Comparison of ENCODE assay signal across 8 mouse cellular contexts in the genomic region with DNA sequence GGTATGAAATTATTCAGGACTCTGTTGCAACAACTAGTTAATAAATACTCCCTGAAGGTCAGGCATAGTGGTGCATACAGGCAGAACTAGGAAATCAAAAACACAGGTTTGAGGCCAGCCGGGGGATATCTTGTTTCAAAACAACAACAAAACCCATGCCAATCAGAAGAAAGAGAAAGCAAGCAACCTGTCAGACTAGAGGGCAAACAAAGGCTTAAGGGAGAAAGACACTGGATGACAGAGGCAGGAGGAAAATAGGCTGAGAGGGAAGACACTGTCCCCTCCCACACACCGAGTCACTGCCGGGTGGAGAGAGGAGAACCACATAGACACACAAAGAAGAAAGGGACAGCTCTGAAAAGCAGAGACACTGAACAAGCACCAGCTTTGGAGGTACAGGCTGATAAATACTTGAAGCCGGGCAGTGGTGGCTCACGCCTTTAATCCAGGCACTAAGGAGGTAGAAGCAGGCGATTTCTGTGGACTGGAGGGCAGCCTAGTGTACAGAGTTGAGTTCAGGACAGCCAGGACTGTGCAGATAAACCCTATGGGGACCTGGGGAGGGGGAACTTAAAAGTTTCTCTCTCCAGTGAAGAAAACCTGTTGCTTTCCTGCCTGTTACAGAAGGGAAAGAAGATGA. TPM values are rescaled to one million over a fixed set of nuclear protein-coding genes. Genes with fewer than 3 reads are reported as not detected.
DNase-seq lines count a peak whose midpoint lies in the region; ATAC-seq and TF ChIP-seq lines count a peak whose summit lies in the region.

No protein-coding gene starts in this region.

- dilution Hi-C loops in CH12.LX (cut with MboI; ENCODE audit: extremely low pct_ligation_motif_present, extremely low pct_unique_long_range_greater_than_20kb, low sequenced_read_pairs): no loop called here

- no peaks in the 10 kb centered on the region for H3K9me3 ChIP-seq in CH12.LX (replicated peaks; ENCODE audit: low read length)
- no peaks in the 10 kb centered on the region for H3K9me3 ChIP-seq in heart, embryonic 15.5 days (replicated peaks)
- H3K9me3 ChIP-seq in liver, embryonic 13.5 days (replicated peaks): no peaks in the 10 kb centered on the region

- TF ChIP-seq EP300 in CH12.LX (IDR thresholded peaks at IDR 0.05; ENCODE audit: low read length): no peak

- peak overlapping the region; percentile 76; the same call in 1 of the 2 replicates for H3K4me2 ChIP-seq in CH12.LX (ENCODE audit: insufficient read depth, low read depth, poor library complexity, severe bottlenecking)
- H3K4me2 ChIP-seq in heart, embryonic 15.5 days: peak overlapping the region; percentile 80
- H3K4me2 ChIP-seq in liver, embryonic 13.5 days: peak overlapping the region; percentile 96

- 79% methylated on average over 6 of the region's 6 CpGs for WGBS in heart, embryonic 15.5 days
- WGBS in liver, embryonic 13.5 days (ENCODE audit: insufficient replicate concordance): 78% methylated on average over 6 of the region's 6 CpGs

- peaks cover 0 to 31% of the 10 kb centered on the region in 2 experiments; a peak in 2 of 4 replicates for H3K4me1 ChIP-seq in CH12.LX (ENCODE audit: control insufficient read depth in 1 of 2, insufficient read depth in 2 of 2)
- peaks cover 35% of the 10 kb centered on the region for H3K4me1 ChIP-seq in heart, embryonic 15.5 days (replicated peaks)
- H3K4me1 ChIP-seq in liver, embryonic 13.5 days (replicated peaks): peaks cover 57% of the 10 kb centered on the region

- in situ Hi-C loops in CH12.LX (cut with MboI; ENCODE audit: low pct_ligation_motif_present, low pct_unique_long_range_greater_than_20kb, low sequenced_read_pairs): no loop called here

- TF ChIP-seq POLR2A in CH12.LX (IDR thresholded peaks at IDR 0.05; ENCODE audit: low read depth, low read length): no peak

- no peak for ATAC-seq in heart, embryonic 15.5 days (replicated peaks; ENCODE audit: insufficient number of reproducible peaks, insufficient read depth, low FRiP score, low read depth)
- ATAC-seq in liver, embryonic 13.5 days (ENCODE audit: low read depth): no peak

- no peak overlapping the region for H3K27ac ChIP-seq in CH12.LX (ENCODE audit: insufficient read depth, low read depth)
- no peak overlapping the region for H3K27ac ChIP-seq in heart, embryonic 15.5 days
- peak overlapping the region; percentile 79 for H3K27ac ChIP-seq in liver, embryonic 13.5 days

- peaks cover 35 to 65% of the 10 kb centered on the region in 2 experiments for H3K36me3 ChIP-seq in CH12.LX (replicated peaks in 1 of 2; ENCODE audit: control insufficient read depth in 1 of 2, insufficient read depth in 1 of 2, low read length in 1 of 2)
- peaks cover 32% of the 10 kb centered on the region for H3K36me3 ChIP-seq in heart, embryonic 15.5 days
- peaks cover 45% of the 10 kb centered on the region for H3K36me3 ChIP-seq in liver, embryonic 13.5 days

- peaks cover 37% of the 10 kb centered on the region for H3K79me2 ChIP-seq in CH12.LX (replicated peaks; ENCODE audit: control insufficient read depth, extremely low read depth, insufficient read depth, poor library complexity, severe bottlenecking)

- peak overlapping the region in 1 of 3 experiments; percentile 100 for H3K4me3 ChIP-seq in CH12.LX (replicated peaks in 1 of 3; ENCODE audit: low read depth in 2 of 3, low read length in 2 of 3, poor library complexity in 1 of 3)
- peak overlapping the region; percentile 69 for H3K4me3 ChIP-seq in heart, embryonic 15.5 days
- H3K4me3 ChIP-seq in liver, embryonic 13.5 days (replicated peaks): peak overlapping the region; percentile 81

- TF ChIP-seq RAD21 in CH12.LX (IDR thresholded peaks at IDR 0.05; ENCODE audit: low read depth, low read length): no peak

- no peak overlapping the region for H3K9ac ChIP-seq in CH12.LX (ENCODE audit: insufficient read depth, low read depth)
- H3K9ac ChIP-seq in heart, embryonic 15.5 days: peak overlapping the region; percentile 63
- peak overlapping the region; percentile 78 for H3K9ac ChIP-seq in liver, embryonic 13.5 days

- no peaks in the 10 kb centered on the region for H3K27me3 ChIP-seq in CH12.LX (replicated peaks)
- no peaks in the 10 kb centered on the region for H3K27me3 ChIP-seq in heart, embryonic 15.5 days
- H3K27me3 ChIP-seq in liver, embryonic 13.5 days: no peaks in the 10 kb centered on the region

- DNase-seq in cerebellum, adult 11-12 months: peak; percentile 28
- no peak for DNase-seq in cerebellum, postnatal 10 days
- DNase-seq in CH12.LX (ENCODE audit: extremely low read depth): no peak
- DNase-seq in liver, embryonic 13.5 days: no peak
- DNase-seq in right cerebral cortex, postnatal 36 days (ENCODE audit: low spot score in 2 of 2): no peak
- no peak for DNase-seq in urinary bladder, postnatal 36 days (ENCODE audit: low spot score in 2 of 2)
- no peak for DNase-seq in layer of hippocampus, postnatal 25 days (ENCODE audit: extremely low spot score in 1 of 2, low spot score in 1 of 2)

- no peak for TF ChIP-seq CTCF in CH12.LX (conservative IDR thresholded peaks at IDR 0.05 in 1 of 2, IDR thresholded peaks at IDR 0.05 in 1 of 2; ENCODE audit: low read depth in 2 of 2, low read length in 2 of 2)

TF ChIP-seq in CH12.LX, 34 proteins besides CTCF, POLR2A, EP300 and RAD21:
- TF ChIP-seq USF1 (IDR thresholded peaks at IDR 0.05; ENCODE audit: low read depth, low read length) (no peak), RCOR1 (conservative IDR thresholded peaks at IDR 0.05; ENCODE audit: low read depth, low read length) (no peak), MEF2A (IDR thresholded peaks at IDR 0.05; ENCODE audit: borderline replicate concordance, low read depth, low read length) (no peak)

RNA-seq across cellular contexts. Expression of a gene that starts 1.3 kb away (rescaled TPM):
- total RNA-seq in CH12.LX (2012; rRNA removed) (3,614 and 3,766 TPM in 2 replicates), CH12.LX (2014; rRNA removed) (3,153 and 3,204 TPM in 2 replicates)
- polyA plus RNA-seq in CH12.LX (2012; ENCODE audit: insufficient read length, low read depth): 2,393 and 2,438 TPM in 2 replicates
- polyA plus RNA-seq in heart, embryonic 15.5 days (2015; fragmentation: Nextera tagmentation; extraction: Ambion mirVana): 540 and 572 TPM in 2 replicates
- polyA plus RNA-seq in liver, embryonic 13.5 days (2015; fragmentation: Nextera tagmentation; extraction: Ambion mirVana): 761 and 840 TPM in 2 replicates
- 100 to 1,000 TPM; 342 to 393 TPM for total RNA-seq in layer of hippocampus, postnatal 25 days (2021)

RNA-seq across cellular contexts. Expression of a gene that starts 3.8 kb away (rescaled TPM):
- total RNA-seq in CH12.LX (2012; rRNA removed) (16.6 and 19.2 TPM in 2 replicates), CH12.LX (2014; rRNA removed) (7.3 and 9.4 TPM in 2 replicates)
- polyA plus RNA-seq in CH12.LX (2012; ENCODE audit: insufficient read length, low read depth): 21.8 and 22.4 TPM in 2 replicates
- polyA plus RNA-seq in heart, embryonic 15.5 days (2015; fragmentation: Nextera tagmentation; extraction: Ambion mirVana): 13.7 and 21.0 TPM in 2 replicates
- polyA plus RNA-seq in liver, embryonic 13.5 days (2015; fragmentation: Nextera tagmentation; extraction: Ambion mirVana): 11.4 and 11.7 TPM in 2 replicates
- total RNA-seq in layer of hippocampus, postnatal 25 days (2021): 10 to 100 TPM; 33.7 to 34.7 TPM

RNA-seq across cellular contexts. Expression of a gene that starts 7.0 kb away (rescaled TPM):
- total RNA-seq in CH12.LX (2012; rRNA removed) (1.3 and 1.4 TPM in 2 replicates), CH12.LX (2014; rRNA removed) (0.13 and 0.39 TPM in 2 replicates)
- 0.40 and 0.74 TPM in 2 replicates for polyA plus RNA-seq in CH12.LX (2012; ENCODE audit: insufficient read length, low read depth)
- polyA plus RNA-seq in heart, embryonic 15.5 days (2015; fragmentation: Nextera tagmentation; extraction: Ambion mirVana): 0.25 and 0.65 TPM in 2 replicates
- polyA plus RNA-seq in liver, embryonic 13.5 days (2015; fragmentation: Nextera tagmentation; extraction: Ambion mirVana): 0.37 and 0.47 TPM in 2 replicates
- total RNA-seq in layer of hippocampus, postnatal 25 days (2021): under 1 TPM; 0.12 to 0.21 TPM

RNA-seq across cellular contexts. Expression of a gene that starts 9.1 kb away (rescaled TPM):
- total RNA-seq in CH12.LX (2012; rRNA removed) (7.9 and 8.5 TPM in 2 replicates), CH12.LX (2014; rRNA removed) (11.0 and 12.4 TPM in 2 replicates)
- polyA plus RNA-seq in CH12.LX (2012; ENCODE audit: insufficient read length, low read depth): 7.2 and 10.4 TPM in 2 replicates
- polyA plus RNA-seq in heart, embryonic 15.5 days (2015; fragmentation: Nextera tagmentation; extraction: Ambion mirVana): 3.0 and 4.3 TPM in 2 replicates
- polyA plus RNA-seq in liver, embryonic 13.5 days (2015; fragmentation: Nextera tagmentation; extraction: Ambion mirVana): 0.43 and 0.64 TPM in 2 replicates
- 10 to 100 TPM; 65.3 to 80.4 TPM for total RNA-seq in layer of hippocampus, postnatal 25 days (2021)

RNA-seq across cellular contexts. Expression of a gene that starts 11.6 kb away (rescaled TPM):
- total RNA-seq in CH12.LX (2012; rRNA removed) (0.21 TPM in 1 of 2 replicates, not detected in the other), CH12.LX (2014; rRNA removed) (not detected in 2 replicates)
- 0.35 TPM in 1 of 2 replicates, not detected in the other for polyA plus RNA-seq in CH12.LX (2012; ENCODE audit: insufficient read length, low read depth)
- polyA plus RNA-seq in heart, embryonic 15.5 days (2015; fragmentation: Nextera tagmentation; extraction: Ambion mirVana): not detected in 2 replicates
- not detected in 2 replicates for polyA plus RNA-seq in liver, embryonic 13.5 days (2015; fragmentation: Nextera tagmentation; extraction: Ambion mirVana)
- not detected for total RNA-seq in layer of hippocampus, postnatal 25 days (2021)
